Mouse (Mus musculus) natural killer cell, adult 2 months (primary cell): ENCODE measurements around the gene Fbxo42.
"Not testable (repeated sequence)": the region's sequence is repeated elsewhere in the genome, so short reads cannot be mapped to it uniquely, and the experiment has no call there.

ENCODE experiments used
- DNase-seq, 2 experiments: peaks; one replicate each; pipeline ENCODE4 v3.0.0; 2022; ENCODE audit warnings: low spot score in 2 of 2

Gene Fbxo42

DNA sequence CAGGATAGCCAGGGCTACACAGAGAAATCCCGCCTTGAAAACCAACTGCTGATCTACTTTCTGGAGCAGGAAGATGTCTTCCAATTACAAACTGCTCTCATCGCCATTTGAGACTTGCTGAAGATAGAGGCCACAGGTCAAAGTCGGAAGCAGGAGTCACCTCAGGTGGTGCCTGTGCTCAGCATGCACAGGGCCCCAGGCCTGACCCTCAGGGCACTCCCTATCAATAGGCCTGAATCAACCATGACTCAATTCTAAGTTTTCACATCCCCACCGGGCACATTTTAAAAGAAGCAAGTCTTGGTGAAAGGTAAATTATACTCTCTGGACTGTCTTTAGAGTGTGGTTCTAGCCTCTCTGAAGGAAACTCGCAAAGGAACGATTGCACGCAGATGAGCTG is 11.6 kb upstream of the Fbxo42 start:
- no peak for DNase-seq

- peak in 1 of 2 experiments; percentile 38 for DNase-seq
Observed at GRCm38 (mm10) chr4:141137740-141138139, 10.0 kb upstream of the Fbxo42 start.

- no peak for DNase-seq
Observed at GRCm38 (mm10) chr4:141138425-141139115, 9.1 kb upstream of the Fbxo42 start.

GRCm38 (mm10) chr4:141139116-141139970 is 8.4 kb upstream of the Fbxo42 start, which contains the start of gene Szrd1:
Gene Szrd1 (minus strand): TSS chr4:141139775.
- DNase-seq = peak; percentile 97 to 99

DNA sequence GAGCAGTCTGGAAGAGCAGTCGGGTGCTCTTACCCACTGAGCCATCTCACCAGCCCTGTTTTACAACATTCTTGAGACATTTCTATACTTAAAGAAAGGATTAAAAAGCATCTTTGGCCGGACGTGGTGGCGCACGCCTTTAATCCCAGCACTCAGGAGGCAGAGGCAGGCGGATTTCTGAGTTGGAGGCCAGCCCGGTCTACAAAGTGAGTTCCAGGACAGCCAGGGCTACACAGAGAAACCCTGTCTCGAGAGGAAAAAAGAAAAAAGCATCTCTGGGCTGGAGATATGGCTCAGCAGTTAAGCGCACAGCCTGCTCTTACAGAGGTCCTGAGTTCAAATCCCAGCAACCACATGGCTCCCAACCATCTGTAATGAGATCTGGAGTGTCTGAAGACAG is 7.4 kb upstream of the Fbxo42 start:
- not testable (repeated sequence) for DNase-seq

GRCm38 (mm10) chr4:141140967-141141366 is 6.7 kb upstream of the Fbxo42 start:
- DNase-seq = no peak

DNA sequence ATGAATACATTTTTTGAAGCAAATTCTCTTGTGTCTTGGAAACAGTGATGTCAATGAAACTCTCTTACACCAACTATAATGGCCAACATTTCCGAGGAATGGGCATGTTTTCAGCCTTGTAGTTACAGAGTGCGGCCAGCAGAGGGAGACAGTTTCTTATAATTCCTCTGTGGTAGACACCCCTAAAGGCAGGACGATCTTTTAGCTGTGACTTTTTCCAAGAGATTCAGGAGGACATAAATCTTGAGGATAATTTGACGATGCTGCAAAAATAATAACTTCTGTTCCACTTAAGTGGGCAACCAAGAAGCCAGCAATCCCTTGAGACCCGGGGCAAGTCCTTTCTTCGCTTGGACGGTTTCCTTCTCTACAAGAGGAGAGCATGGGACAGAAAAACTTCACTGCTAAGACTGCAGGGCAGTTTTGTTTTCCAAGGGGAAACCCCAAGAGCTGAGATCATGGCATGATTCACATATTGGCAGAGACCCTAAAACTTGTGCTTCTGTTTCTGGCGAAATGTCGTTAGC is 5.4 kb upstream of the Fbxo42 start:
- DNase-seq = peak; percentile 72 to 75

DNA sequence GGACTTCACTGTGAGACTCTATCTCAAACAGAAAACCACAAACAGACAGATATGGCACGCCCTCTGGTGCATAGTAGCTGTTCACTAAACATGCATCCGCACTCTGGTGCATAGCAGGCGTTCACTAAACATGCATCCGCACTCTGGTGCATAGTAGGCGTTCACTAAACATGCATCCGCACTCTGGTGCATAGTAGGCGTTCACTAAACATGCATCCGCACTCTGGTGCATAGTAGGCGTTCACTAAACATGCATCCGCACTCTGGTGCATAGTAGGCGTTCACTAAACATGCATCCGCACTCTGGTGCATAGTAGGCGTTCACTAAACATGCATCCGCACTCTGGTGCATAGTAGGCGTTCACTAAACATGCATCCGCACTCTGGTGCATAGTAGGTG is 2.6 kb upstream of the Fbxo42 start:
- DNase-seq = not testable (repeated sequence)

DNA sequence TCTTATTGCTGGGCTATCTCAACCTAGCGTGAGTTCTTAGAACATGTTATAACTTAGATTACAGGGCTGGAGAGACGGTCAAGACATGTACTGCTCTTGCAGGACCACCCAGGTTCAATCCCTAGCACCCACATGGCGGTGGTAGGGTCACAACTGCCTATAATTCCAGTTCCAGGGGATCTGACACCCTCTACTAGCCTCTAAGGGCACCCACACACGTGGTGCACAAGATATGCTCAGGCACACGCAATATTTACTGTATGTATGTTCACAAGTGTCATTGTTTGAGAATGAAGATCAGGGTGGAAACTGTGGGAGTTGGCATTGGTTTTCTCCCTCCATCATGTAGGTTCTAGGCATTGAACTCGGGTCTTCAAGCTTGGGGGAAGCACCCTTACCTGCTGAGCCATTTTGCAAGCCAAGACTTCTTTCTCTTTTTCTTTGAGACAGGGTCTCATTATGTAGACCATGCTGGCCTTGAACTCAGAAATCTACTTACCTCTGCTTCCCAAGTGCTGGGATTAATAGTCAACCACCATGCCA is 1.2 kb upstream of the Fbxo42 start:
- no peak for DNase-seq

DNA sequence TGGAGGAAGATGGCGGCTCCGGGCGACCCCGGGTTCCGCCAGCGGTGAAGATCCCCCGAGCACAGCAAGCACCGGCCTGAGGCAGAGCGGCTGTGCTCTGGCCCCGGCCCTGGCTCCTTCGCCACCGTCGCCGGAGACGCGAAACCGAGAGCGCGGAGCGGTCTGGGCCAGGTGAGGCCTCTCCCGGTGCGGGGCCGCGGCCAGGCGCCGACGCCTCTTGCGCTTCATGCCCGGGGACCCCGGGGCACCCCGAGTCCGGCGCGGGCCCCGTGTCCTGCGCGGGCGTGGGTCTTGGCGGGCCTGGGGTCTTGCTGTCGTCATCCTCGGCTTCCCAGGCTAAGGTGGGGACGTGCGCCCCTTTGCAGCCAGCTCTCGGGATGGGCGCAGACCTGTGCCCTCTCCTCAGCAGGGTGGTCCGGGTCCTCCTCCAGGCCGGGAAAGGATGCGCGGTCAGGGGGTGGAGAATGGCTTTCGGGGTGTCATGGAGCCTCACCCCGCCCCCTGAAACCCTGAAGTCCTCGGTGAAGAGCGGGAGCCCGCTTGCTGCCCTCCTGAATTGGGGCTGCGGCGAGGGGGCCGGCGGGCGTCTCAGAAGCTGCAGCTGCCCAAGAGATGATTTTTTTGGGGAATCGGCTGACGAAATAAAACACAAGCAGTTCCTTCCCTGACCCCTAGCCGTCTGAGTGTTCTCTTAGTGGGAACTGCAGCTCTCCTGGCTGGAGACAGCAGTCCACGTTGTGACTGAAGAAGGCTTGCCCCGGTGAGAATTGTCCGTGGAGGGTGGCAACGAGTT is 492 bp downstream of the Fbxo42 start:
- DNase-seq = peak in 1 of 2 experiments; percentile 22

GRCm38 (mm10) chr4:141149116-141149515 is 1.4 kb downstream of the Fbxo42 start:
- DNase-seq = no peak

- DNase-seq = no peak
Observed at GRCm38 (mm10) chr4:141157485-141157884, 9.8 kb downstream of the Fbxo42 start.

DNA sequence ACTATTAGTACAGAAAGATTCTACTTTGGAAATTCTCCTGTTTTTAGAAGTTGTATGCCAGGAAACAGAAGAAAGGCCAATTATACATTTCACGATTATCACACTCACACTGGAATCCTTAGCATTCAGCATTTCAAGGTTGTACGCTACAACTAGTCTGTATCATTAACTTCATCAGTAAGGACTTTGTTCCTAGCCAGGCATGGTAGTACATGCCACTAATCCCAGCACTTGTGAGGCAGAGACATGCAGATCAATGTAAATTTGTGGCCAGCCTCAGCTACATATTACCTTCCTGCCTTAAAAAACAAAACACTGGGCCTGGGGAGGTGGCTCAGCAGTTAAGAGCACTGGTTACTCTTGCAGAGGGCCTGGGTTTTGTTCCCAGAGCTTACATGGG is 10.9 kb downstream of the Fbxo42 start:
- no peak for DNase-seq

GRCm38 (mm10) chr4:141159093-141159492 is 11.4 kb downstream of the Fbxo42 start:
- DNase-seq = no peak

DNA sequence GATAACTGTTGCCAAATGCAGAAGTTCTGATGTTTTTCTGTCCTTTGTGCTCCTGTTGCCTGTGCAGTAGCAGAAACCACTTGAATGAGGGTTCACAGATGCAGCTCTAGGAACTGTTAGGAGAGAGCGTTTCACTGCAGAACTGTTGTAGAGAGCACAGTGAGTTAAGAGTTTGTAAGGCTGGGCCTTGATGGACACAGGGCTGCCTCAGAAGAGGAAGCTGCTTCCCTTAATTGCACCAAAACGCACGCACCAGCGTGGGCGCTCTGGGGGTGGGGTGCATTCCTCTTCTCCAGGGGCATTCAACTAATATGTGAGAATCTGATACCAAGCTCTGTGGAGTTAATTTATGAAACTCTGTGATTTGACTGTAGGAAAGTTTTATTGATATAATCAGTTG is 12.0 kb downstream of the Fbxo42 start:
- DNase-seq = no peak

DNA sequence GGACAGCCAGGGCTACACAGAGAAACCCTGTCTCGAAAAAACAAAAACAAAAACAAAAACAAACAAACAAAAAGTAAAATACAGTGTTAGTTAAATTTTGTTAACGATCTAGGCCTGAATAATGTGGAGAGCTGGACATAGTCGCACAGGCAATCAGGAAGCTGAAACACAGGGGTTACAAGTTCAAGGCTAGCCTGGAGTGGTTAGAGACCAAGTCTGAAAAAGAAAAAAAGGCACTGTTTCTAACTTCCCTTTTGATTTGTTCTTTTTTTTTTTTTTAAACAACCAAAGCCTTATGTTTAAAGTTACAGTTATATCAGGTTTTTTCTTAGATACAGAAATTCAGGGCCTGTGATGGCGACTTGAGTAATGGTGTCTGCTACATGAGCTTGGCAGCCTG is 12.5 kb downstream of the Fbxo42 start:
- no peak for DNase-seq

GRCm38 (mm10) chr4:141161699-141162208 is 14.0 kb downstream of the Fbxo42 start:
- no peak for DNase-seq

- DNase-seq = no peak
Observed at GRCm38 (mm10) chr4:141163729-141164128, 16.0 kb downstream of the Fbxo42 start.

DNA sequence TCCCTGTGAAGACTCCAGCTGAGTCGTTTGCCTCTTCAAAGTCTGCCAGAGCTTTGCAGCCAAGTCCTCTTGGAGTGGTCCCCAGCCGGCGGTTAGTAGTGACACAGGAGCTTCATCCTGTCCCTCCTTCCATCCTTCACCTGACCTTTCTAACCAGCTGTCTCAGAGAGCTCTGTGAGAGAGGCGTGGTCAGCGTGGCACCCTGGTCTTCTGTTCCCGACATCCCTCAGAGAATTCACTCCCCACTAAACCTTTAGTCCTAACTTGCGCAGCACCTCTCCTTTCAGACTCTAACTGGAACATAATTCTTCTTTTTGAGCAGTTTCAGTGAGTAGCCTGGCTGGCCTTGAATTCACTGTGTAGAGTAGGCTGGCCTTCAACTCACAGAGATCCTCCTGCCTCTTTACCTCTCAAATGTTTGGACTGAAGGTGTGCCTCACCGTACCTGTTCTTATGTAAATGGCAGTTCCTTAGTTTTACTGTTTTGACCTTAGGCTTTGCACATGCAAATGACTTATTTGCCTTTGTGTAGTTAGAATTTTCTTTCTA is 18.1 kb downstream of the Fbxo42 start:
- DNase-seq = no peak

GRCm38 (mm10) chr4:141167156-141167555 is 19.4 kb downstream of the Fbxo42 start:
- DNase-seq = no peak

GRCm38 (mm10) chr4:141172121-141172520 is 24.4 kb downstream of the Fbxo42 start:
- no peak for DNase-seq
